Mouse (Mus musculus) stomach, embryonic 16.5 days (tissue): Measurements from ENCODE around the gene Psap. TPM values are rescaled to one million over a fixed set of nuclear protein-coding genes. Genes with fewer than 3 reads are reported as not detected.
A peak's percentile ranks its signal among the peaks of the same experiment; 100 is the strongest.

Source experiments
- ATAC-seq: fragments of 200-750 bp; cut with Nextera tagmentation; 2 replicates; pipeline ENCODE4 v1.8.0; 2017; ENCODE audit warnings: moderate number of reproducible peaks, moderate TSS enrichment; ENCODE audit not compliant: insufficient read depth, low FRiP score
- H3K27ac ChIP-seq: fragments of 300-500 bp; sonication (generic); 2 replicates; pipeline ENCODE4 v1.5.1; 2014; ENCODE audit warnings: low read length
- H3K27me3 ChIP-seq: fragments of 300-500 bp; sonication (generic); 2 replicates; pipeline ENCODE4 v1.6.1; 2014; ENCODE audit warnings: low read length, control low read depth, mixed read lengths; ENCODE audit not compliant: control insufficient read depth, insufficient read depth
- H3K36me3 ChIP-seq: fragments of 300-500 bp; sonication (generic); 2 replicates; pipeline ENCODE4 v1.6.1; 2014; ENCODE audit warnings: low read length; ENCODE audit not compliant: control insufficient read depth, insufficient read depth
- H3K4me1 ChIP-seq: fragments of 300-500 bp; sonication (generic); 2 replicates; pipeline ENCODE4 v1.6.1; 2014; ENCODE audit warnings: low read length, control low read depth, mixed read lengths; ENCODE audit not compliant: control insufficient read depth, insufficient read depth
- H3K4me2 ChIP-seq: fragments of 300-500 bp; sonication (generic); 2 replicates; pipeline ENCODE4 v1.6.1; 2014; ENCODE audit warnings: low read depth, low read length, mixed read lengths
- H3K4me3 ChIP-seq: fragments of 300-500 bp; sonication (generic); replicated peaks from 2 replicates; pipeline ENCODE4 v1.5.1; 2014; ENCODE audit warnings: mild to moderate bottlenecking, low read length
- H3K9ac ChIP-seq: fragments of 300-500 bp; sonication (generic); 2 replicates; pipeline ENCODE4 v1.6.1; 2014; ENCODE audit warnings: low read length
- H3K9me3 ChIP-seq: fragments of 300-500 bp; sonication (generic); replicated peaks from 2 replicates; pipeline ENCODE4 v1.6.1; 2016; ENCODE audit warnings: low read length, control low read depth; ENCODE audit not compliant: control insufficient read depth
- WGBS: fragments of 180-500 bp; shearing (Covaris S2); extraction: QIAGEN DNeasy Blood & Tissue Kit; methylation state at CpG from one replicate; pipeline ENCODE4 v1.1.7; 2014; 5-methylcytosine and 5-hydroxymethylcytosine counted together
- polyA plus RNA-seq: library from polyadenylated mRNA; unstranded; fragments of >200 nt; fragmentation: Nextera tagmentation; extraction: Ambion mirVana; gene quantifications from 2 replicates; pipeline ENCODE4 v1.2.1, GENCODE M21; 2015

Gene Psap
- polyA plus RNA-seq, 1 experiment from 2014 or later = 194 TPM

DNA sequence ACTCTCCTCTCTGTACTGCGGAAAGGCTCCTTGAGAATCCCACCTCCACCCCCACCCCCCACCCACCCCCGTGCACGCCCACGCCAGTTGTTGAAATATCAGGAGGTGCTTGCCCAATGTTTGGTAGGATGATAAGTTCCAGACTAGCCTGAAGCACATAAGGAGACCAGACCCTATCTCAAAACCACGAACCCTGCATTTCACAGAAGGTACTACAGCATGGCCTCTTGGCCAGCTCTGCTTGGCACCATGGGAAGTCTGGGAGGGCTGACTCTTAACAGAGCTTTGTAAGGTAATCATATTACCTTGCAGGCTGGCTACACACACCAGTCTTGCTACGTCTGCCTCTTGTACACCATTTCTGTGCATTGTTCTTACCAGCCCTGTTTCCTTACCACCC, 5.2 kb upstream of the Psap start:
- Histone ChIP-seq H3K27ac (no peak overlapping the region; the same call in 1 of the 2 replicates), H3K9ac (no peak overlapping the region), H3K4me3 (no peak overlapping the region), H3K4me1 (peaks cover 13% of the 10 kb centered on the region; the same call in 1 of the 2 replicates), H3K4me2 (no peak overlapping the region), H3K9me3 (no peaks in the 10 kb centered on the region), H3K36me3 (no peaks in the 10 kb centered on the region), H3K27me3 (no peaks in the 10 kb centered on the region)
- no peak for ATAC-seq
- 33% methylated on average over 6 of the region's 6 CpGs for WGBS

GRCm38 (mm10) chr10:60273382-60273781, 4.0 kb upstream of the Psap start:
- 50% methylated on average over 6 of the region's 6 CpGs for WGBS
- peak overlapping the region; percentile 18; the same call in 1 of the 2 replicates for H3K9ac ChIP-seq
- H3K4me1 ChIP-seq = peaks cover 14% of the 10 kb centered on the region
- no peak overlapping the region for H3K4me2 ChIP-seq
- H3K27me3 ChIP-seq = no peaks in the 10 kb centered on the region
- H3K4me3 ChIP-seq = no peak overlapping the region
- no peaks in the 10 kb centered on the region for H3K9me3 ChIP-seq
- ATAC-seq = no peak
- H3K27ac ChIP-seq = no peak overlapping the region
- no peaks in the 10 kb centered on the region for H3K36me3 ChIP-seq

DNA sequence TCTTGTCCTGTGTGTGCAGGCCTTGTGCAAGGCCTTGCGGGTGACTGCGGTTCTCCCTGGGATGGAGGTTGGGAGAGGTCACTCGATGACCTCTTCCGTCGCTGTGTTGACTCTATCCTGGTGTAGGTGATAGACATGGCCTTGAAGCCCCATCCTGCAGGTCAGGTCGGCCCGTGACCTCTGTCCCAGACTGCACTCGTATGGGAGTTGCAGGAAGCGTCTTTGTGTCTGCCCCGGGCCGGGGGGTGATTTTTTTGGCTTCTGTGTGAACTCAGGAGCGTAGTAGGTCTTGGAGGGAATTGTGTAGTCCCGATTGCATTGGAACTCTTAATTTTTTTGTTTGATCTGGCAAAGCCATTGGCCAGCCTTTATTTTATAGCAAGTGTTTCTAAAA, 576 bp downstream of the Psap start:
- 6% methylated on average over 13 of the region's 13 CpGs for WGBS

GRCm38 (mm10) chr10:60278786-60279185, 1.4 kb downstream of the Psap start:
- peak overlapping the region; percentile 96 for H3K4me3 ChIP-seq

More for the DNA sequence above, 576 bp downstream of the Psap start:
- peak overlapping the region; percentile 93 for H3K27ac ChIP-seq
- H3K4me2 ChIP-seq = peak overlapping the region; percentile 92
- H3K27me3 ChIP-seq = no peaks in the 10 kb centered on the region
- H3K36me3 ChIP-seq = no peaks in the 10 kb centered on the region
- H3K9ac ChIP-seq = peak overlapping the region; percentile 95
- peak overlapping the region; percentile 96 for H3K4me3 ChIP-seq
- no peak for ATAC-seq
- H3K4me1 ChIP-seq = peaks cover 43% of the 10 kb centered on the region
- no peaks in the 10 kb centered on the region for H3K9me3 ChIP-seq

GRCm38 (mm10) chr10:60279290-60279940, 2.0 kb downstream of the Psap start:
- 73% methylated on average over 8 of the region's 8 CpGs for WGBS
- H3K9ac ChIP-seq = peak overlapping the region; percentile 41
- H3K4me2 ChIP-seq = peak overlapping the region; percentile 92
- H3K4me1 ChIP-seq = peaks cover 54% of the 10 kb centered on the region
- peak overlapping the region; percentile 96 for H3K4me3 ChIP-seq
- peak overlapping the region; percentile 66 for H3K27ac ChIP-seq
- H3K36me3 ChIP-seq = no peaks in the 10 kb centered on the region
- no peaks in the 10 kb centered on the region for H3K27me3 ChIP-seq
- no peaks in the 10 kb centered on the region for H3K9me3 ChIP-seq
- ATAC-seq = no peak

More at GRCm38 (mm10) chr10:60278786-60279185, 1.4 kb downstream of the Psap start:
- no peak for ATAC-seq
- no peaks in the 10 kb centered on the region for H3K27me3 ChIP-seq
- H3K36me3 ChIP-seq = no peaks in the 10 kb centered on the region
- H3K4me2 ChIP-seq = peak overlapping the region; percentile 92
- peaks cover 47% of the 10 kb centered on the region for H3K4me1 ChIP-seq
- WGBS = 77% methylated on average over 3 of the region's 3 CpGs
- H3K27ac ChIP-seq = peak overlapping the region; percentile 66; the same call in 1 of the 2 replicates
- no peaks in the 10 kb centered on the region for H3K9me3 ChIP-seq
- H3K9ac ChIP-seq = peak overlapping the region; percentile 41

- peak overlapping the region; percentile 41 for H3K4me2 ChIP-seq
- H3K27me3 ChIP-seq = no peaks in the 10 kb centered on the region
- H3K4me3 ChIP-seq = no peak overlapping the region; the same call in 1 of the 2 replicates
- H3K27ac ChIP-seq = peak overlapping the region; percentile 29; the same call in 1 of the 2 replicates
- ATAC-seq = no peak
- H3K4me1 ChIP-seq = peaks cover 59% of the 10 kb centered on the region
- H3K36me3 ChIP-seq = no peaks in the 10 kb centered on the region
- H3K9ac ChIP-seq = no peak overlapping the region
- WGBS = 80% methylated on average over 9 of the region's 9 CpGs
- H3K9me3 ChIP-seq = no peaks in the 10 kb centered on the region
These were observed 2.5 kb downstream of the Psap start for GRCm38 (mm10) chr10:60279941-60280301.

GRCm38 (mm10) chr10:60280353-60280752, 2.9 kb downstream of the Psap start:
- no peak overlapping the region; the same call in 1 of the 2 replicates for H3K4me2 ChIP-seq
- H3K9ac ChIP-seq = no peak overlapping the region
- 83% methylated on average over 6 of the region's 6 CpGs for WGBS
- ATAC-seq = no peak
- H3K36me3 ChIP-seq = no peaks in the 10 kb centered on the region
- no peaks in the 10 kb centered on the region for H3K27me3 ChIP-seq
- H3K9me3 ChIP-seq = no peaks in the 10 kb centered on the region
- H3K4me3 ChIP-seq = 0 out of 2 replicates have a peak overlapping the region, but pooled peaks have one; percentile 5
- peaks cover 63% of the 10 kb centered on the region for H3K4me1 ChIP-seq
- 0 out of 2 replicates have a peak overlapping the region, but pooled peaks have one; percentile 29 for H3K27ac ChIP-seq

DNA sequence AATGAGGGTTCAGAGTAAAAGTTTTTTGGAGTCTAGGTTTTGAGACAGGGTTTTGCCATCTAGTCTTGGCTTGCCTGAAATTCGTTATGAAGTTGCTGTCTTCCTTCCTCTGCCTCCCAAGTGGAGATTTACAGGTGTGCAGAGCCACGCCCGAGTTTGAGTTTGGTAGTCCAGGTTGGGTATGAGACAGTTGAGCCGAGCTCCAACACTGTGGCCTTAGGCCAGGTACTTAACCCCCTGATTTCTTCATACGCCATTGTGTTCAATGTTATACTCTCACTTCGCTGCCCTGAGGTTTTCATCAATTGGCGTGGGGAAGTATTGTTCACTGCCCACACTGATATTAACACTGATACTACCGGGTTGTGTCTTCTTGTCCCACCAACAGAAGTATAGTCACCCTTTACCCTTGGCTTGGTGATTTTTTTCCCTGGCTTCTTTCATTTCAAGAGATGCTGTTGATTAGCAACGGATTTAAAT, 4.2 kb downstream of the Psap start:
- H3K4me3 ChIP-seq = no peak overlapping the region
- peak overlapping the region; percentile 17 for H3K4me2 ChIP-seq
- no peak overlapping the region for H3K9ac ChIP-seq
- no peaks in the 10 kb centered on the region for H3K36me3 ChIP-seq
- H3K27me3 ChIP-seq = no peaks in the 10 kb centered on the region
- H3K27ac ChIP-seq = no peak overlapping the region
- ATAC-seq = no peak
- H3K9me3 ChIP-seq = no peaks in the 10 kb centered on the region
- WGBS = 84% methylated on average over 9 of the region's 9 CpGs
- H3K4me1 ChIP-seq = peaks cover 73% of the 10 kb centered on the region
